Mouse (Mus musculus): ENCODE measurements around the gene Ugt2b35.
"Not testable (repeated sequence)": the region's sequence is repeated elsewhere in the genome, so short reads cannot be mapped to it uniquely, and the experiment has no call there.

Ugt2b35 gene

DNA sequence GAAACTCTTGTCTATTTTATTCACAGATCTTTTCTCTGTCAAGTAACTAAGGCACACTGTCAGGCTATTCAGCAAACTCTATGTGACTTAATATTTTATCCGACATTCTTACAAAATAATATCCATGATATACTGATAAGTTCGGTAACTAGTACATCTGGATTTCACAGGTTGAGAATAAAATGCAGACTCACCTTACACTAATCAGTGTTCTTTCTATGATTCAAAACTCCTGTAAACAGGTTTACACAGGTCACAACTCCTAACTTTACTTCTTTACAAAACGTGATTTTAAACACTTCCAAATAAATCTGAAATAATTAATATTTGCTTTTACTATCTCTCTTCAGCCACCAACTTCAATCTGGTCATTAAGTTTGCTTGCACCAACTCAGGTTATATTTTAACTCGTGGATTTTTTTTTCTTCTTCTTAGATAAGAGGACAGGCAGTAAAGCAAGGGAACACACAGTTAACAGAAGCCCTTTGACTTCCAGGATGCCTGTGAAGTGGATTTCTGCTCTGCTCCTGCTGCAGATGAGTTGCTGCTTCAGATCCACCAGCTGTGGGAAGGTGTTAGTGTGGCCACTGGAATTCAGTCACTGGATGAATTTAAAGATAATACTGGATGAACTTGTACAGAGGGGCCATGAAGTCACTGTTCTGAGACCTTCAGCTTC lies at the start of gene Ugt2b35:
TSS of gene Ugt2b35 (plus strand) at position 466 of the 679 bp plus-strand sequence.
- no peak for DNase-seq (ENCODE audit: low read depth, low spot score)

DNA sequence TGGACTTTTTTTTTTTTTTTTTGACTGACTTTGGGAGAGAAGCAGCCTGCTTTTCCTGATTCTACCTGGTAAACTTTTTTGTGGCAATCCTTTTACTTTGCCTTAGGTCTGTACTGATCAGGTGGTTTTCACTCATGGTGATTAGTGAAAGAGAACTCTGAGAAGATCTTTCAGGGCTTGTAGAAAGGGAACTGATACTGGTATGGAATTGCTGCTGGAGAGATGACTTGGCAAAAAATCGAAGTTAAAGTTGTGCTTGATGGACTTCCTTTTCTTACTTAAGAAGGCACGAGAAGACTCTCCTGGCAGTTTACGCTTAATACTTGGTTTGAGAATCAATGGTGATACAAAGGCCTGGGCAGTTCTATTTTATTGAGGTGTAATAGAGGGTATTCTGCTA lies 40.2 kb upstream of the Ugt2b35 start:
- no peak for DNase-seq (ENCODE audit: low read depth, low spot score)

GRCm38 (mm10) chr5:86961587-86962358 lies 38.9 kb upstream of the Ugt2b35 start:
- DNase-seq (ENCODE audit: low read depth, low spot score): no peak

DNA sequence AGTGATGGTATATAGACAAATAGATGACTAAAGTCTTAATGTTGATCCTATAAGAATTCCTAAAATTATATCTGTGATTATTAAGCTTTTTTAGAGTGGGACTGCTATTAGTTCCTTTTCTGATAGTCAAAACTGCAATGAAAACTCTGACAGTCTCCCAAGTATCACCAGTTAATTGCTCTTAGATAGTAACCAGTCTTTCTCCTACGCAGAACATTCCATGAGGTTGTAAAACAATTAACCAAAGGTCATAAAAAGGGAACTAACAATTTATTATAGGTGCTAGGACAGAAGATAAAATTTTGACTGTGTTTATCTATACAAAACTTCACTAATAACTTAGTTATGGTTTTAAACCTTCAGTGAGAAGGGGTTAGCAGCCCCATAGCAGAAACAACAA lies 37.8 kb upstream of the Ugt2b35 start:
- not testable (repeated sequence) for DNase-seq (ENCODE audit: low read depth, low spot score)

GRCm38 (mm10) chr5:86967271-86967670 lies 33.4 kb upstream of the Ugt2b35 start:
- not testable (repeated sequence) for DNase-seq (ENCODE audit: low read depth, low spot score)

DNA sequence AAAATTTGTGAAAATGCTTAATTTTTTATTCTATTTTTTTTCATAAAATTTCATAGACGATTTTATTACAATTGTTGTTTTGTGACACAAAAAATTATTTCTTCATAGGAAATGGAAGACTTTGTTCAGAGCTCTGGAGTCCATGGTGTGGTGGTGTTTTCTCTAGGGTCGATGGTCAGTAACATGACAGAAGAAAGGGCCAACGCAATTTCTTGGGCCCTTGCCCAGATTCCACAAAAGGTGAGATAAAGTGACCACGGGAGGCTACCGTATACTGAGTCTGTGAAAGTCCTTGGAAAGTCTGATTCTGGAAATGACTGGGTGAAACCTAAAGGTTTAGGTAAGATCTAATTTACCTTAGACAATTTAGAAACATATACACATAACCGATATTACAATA lies 4.1 kb downstream of the Ugt2b35 start:
- no peak for DNase-seq (ENCODE audit: low read depth, low spot score)

GRCm38 (mm10) chr5:87015477-87015876 lies 14.8 kb downstream of the Ugt2b35 start:
- DNase-seq (ENCODE audit: low read depth, low spot score): no peak

GRCm38 (mm10) chr5:87027359-87027758 lies 26.7 kb downstream of the Ugt2b35 start:
- no peak for DNase-seq (ENCODE audit: low read depth, low spot score)

DNA sequence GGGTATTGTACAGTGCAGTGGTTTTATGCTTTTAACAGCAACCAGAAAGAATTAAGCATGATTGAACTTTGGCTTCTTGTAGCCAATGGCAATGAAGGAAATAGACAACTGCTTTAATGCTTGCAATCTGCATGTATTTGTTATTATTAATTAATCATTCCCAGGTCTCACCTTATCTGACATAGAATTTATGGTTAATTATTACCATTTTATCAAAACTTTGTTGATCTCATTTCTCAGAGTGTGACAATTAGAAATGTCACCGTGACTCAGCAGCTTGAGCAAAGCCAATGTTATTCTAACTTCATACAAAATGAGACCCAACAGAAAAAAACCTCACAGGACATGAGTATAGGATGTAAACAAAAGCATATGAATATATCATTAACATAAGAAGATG lies 30.0 kb downstream of the Ugt2b35 start:
- no peak for DNase-seq (ENCODE audit: low read depth, low spot score)
